Mouse (Mus musculus): Measurements from ENCODE around the gene Tceal1.
"Not testable (repeated sequence)": the region's sequence is repeated elsewhere in the genome, so short reads cannot be mapped to it uniquely, and the experiment has no call there.

The Tceal1 gene

DNA sequence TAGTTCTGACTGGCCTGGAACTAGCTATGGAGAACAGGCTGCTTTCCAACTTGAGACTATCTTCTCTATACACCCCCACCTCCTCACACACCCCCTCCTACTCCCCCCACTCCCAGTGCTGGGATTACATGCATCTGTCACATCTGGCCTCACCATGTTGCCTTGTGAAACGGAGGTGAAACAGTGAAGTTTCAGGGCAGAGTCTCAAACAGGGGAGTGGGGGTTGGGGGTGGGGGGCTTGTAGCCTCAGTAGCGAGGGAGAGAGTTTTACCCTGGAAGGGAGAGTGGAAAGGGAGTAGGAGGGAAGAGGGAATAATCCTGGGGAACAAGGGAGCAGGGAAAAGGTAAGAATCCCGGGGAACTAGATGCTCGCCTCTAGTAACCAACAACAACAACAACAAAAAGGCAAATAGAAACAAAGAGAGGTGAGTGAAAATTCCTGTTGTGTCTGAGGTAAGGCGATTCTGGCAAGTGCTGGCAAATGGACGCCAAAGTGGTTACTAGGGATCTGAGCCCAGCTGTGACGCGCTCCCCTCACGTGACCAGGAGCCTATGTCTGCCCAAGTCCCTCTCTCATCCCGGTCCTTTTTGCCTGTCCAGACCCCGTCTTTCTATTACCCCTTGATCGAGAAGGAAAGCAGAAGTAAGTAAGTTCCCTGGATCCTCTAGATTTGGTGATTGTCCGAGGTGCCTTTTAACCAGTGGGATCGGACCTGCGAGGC lies at the start of gene Tceal1:
Gene Tceal1, plus strand, starts transcription at position 537 of the 722 bp plus-strand sequence.
- peak; percentile 78 for DNase-seq (ENCODE audit: low read depth, low spot score)

DNA sequence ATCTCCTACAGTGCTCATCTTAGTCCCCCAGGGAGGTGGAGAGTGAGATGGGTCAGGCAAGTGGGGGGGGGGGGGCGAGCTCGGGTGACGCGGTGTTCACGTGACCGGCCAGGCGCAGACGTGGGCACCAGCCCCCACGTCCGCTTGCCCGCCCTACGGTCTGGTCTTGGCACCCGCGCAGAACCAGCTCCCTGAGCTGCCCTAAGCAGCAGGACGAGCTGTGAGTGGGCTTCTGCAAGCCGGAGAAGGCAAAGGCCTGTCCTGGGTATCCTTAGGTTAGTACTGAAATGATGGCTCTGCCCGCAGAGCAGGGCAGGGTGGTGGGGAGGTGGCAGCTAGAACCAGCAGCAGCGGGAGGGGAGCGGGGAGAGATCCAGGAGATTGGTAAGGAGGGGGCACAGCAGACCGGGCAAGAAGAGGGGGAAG lies 41.5 kb upstream of the Tceal1 start:
- no peak for DNase-seq (ENCODE audit: low read depth, low spot score)

DNA sequence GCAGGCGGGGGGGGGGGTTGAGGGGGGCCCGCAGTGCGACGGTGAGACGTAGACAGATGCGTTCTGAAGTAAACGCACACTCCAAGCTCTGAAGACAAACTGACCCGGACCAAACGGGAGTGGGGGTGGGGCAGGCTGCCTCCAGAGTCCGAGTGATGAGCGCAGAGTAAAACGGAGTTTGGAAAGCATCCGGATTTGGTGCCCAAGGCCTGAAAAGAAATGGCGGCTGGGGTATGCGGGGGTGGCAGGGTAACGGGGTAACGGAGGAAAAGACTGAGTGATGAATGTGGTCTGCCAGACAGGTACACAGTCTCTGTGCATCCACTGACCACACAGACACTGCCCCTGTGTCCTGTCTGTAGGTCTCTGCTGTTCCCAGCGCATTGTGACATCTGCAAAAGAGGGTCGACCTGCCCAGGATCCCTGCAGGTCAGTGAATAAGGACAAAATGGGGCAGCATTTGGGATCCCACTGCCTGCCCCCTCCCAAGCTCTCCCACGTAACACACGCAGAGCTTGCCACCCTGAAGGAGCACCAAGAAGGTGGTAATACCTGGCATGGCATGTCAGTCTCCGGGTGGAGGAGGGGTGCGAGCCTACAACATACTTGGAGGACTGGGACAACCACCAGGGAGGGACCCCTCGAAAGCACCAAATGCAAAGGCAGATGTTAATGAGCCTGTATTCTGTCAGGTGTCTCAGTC lies 40.9 kb upstream of the Tceal1 start:
- not testable (repeated sequence) for DNase-seq (ENCODE audit: low read depth, low spot score)

DNA sequence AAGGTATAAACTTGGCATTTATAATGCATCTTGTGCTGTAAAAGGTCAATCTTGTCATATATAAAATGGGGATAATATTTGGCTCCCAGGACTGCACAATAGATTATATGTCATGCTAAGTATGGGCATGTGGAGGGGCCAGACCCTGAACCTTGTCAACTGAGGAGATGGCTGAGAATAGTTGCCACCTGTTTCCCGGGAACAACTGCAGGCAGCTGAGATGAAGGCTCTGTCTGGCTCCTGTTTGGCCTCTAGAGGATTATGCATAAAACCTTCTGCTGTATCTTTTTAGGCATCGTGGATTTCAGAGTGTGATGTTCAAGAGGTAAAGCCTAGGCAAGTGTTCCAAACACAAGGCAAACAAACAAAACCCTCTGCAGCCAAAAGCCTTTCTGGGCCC lies 39.0 kb upstream of the Tceal1 start:
- no peak for DNase-seq (ENCODE audit: low read depth, low spot score)

DNA sequence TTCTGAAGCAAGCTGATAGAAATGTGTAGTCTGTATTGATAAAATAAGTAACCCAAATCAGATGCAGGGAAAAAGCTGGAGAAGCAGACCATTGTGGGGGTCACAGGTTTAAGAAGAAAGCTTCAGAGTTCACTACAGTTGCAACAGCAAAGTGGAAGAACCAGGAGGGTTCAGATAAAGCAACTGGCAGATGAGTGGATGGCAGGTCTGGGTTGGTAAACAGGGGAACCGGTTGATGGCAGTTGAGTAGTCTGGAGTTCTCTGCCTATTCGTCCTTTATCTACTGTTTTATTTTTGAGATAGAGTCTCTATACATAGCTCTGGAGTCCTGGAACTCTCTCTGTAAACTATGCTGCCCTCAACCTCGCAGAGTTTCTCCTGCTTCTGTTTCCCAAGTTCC lies 26.8 kb upstream of the Tceal1 start:
- DNase-seq (ENCODE audit: low read depth, low spot score): no peak

DNA sequence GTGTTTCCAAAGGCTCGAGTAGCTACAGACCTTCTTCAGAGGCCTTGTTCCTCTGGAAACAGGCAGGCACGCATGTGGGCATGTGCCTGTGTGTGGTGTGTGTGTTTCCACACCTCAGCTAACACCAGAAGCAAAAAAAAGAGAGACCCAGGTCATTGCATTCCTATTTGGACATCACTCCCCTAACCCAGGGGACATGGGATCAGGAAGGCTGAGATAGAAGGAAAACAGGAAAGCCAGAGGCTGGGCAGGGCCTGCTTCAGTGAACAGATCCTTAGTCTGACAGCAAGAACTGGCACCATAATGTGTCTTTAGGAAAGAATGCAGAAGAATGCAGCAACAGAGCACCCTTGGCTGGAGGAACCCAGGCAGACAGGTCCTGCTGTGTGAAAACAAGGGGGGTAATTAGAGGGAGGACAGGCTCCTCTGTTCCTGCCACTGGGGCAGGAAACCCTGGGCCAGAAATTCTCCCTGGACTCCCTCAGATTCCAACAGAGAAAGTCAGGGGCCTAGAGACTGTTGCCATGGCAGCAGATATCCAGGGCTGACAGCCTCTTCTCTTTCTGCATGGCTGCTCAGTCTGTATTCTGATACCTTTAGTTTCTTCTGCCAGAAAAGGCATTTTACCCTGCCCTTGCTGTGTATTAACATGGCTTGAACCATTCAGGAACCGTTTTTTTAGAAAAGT lies 16.0 kb upstream of the Tceal1 start:
- DNase-seq (ENCODE audit: low read depth, low spot score): not testable (repeated sequence)

DNA sequence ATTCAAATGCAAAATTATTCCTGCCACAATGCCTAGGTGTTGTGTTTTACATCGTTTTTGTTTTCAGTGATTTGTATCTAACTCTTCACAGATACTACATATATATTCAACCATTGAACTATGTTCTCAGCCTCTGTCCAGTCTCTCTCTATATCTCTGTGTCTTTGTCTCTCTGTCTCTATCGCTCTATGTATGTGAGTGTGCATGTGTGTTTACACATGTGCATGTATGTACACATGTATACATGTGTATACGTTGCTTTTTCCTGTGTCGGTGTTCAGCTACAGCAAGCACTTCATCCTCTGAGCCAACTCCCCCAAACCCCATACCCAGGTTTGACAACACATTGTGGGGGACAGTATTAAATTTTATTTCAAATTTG lies 15.5 kb upstream of the Tceal1 start:
- DNase-seq (ENCODE audit: low read depth, low spot score): no peak

DNA sequence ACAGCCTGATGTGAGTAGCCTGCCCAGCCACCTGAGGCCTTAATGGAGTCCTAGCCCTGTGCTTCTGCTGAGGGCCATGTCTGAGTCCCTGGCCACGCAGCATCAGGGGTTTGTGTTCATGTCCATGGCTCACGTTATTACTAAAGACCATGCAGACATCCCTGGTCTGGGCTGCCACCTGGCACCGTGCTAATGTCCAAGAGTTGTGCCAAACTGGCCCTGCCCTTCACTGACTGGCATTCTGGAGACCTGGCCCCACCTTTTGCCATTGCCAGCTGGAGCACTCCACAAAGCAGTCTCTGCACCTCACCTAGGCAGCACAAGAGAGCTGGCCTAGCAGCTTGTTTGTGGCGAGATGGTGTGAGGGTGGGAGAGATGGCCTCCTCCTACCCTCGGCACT lies 14.6 kb upstream of the Tceal1 start:
- DNase-seq (ENCODE audit: low read depth, low spot score): no peak

DNA sequence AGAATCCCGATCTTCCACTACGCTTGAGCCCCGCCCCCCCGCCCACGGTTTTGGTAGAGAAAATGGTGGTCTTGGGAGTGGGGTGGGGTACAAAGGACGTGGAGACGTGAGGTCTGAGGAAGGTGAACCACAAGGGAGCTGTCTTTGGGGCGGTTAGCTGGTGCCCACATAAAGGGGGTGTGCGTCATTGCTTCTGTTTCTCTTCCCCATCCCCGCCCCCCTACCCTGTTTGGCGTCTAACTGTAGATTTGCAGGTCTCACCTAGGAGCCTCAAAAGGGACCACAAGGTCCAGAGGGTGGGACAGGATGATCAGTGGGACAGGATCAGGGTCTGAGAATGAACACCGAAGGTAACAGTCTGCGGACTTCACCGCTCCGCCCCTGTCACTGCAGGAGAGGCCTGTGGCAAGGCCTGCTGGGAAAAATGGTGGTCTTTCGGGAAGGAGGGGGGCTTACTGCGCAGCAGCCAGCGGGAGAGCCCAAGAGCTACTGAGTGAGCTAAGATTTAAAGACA lies 443 bp downstream of the Tceal1 start:
- no peak for DNase-seq (ENCODE audit: low read depth, low spot score)

DNA sequence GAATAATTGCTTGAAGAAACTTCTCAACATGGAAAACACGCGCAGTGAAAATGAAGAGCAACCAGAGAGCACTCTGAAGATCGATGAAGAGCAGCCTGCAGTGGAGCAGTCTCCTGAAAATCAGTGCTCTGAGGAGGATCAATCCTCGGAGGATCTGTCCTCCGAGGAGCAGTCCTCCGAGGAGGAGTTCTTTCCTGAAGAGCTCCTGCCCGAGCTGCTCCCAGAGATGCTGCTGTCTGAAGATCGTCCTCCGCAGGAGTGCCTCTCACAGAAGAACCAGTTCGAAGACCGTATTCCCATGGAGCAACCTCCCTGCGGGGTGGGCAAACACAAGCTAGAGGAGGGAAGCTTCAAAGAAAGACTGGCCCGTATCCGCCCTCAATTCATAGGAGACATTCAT lies 1.0 kb downstream of the Tceal1 start:
- no peak for DNase-seq (ENCODE audit: low read depth, low spot score)

DNA sequence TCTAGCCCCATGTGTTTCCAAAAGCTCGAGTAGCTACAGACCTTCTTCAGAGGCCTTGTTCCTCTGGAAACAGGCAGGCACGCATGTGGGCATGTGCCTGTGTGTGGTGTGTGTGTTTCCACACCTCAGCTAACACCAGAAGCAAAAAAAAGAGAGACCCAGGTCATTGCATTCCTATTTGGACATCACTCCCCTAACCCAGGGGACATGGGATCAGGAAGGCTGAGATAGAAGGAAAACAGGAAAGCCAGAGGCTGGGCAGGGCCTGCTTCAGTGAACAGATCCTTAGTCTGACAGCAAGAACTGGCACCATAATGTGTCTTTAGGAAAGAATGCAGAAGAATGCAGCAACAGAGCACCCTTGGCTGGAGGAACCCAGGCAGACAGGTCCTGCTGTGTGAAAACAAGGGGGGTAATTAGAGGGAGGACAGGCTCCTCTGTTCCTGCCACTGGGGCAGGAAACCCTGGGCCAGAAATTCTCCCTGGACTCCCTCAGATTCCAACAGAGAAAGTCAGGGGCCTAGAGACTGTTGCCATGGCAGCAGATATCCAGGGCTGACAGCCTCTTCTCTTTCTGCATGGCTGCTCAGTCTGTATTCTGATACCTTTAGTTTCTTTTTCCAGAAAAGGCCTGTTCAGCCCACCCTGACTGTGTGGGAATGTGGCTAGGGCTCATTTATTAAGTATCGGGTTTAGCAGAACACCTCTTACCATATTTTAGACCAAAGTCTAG lies 7.1 kb downstream of the Tceal1 start:
- not testable (repeated sequence) for DNase-seq (ENCODE audit: low read depth, low spot score)

DNA sequence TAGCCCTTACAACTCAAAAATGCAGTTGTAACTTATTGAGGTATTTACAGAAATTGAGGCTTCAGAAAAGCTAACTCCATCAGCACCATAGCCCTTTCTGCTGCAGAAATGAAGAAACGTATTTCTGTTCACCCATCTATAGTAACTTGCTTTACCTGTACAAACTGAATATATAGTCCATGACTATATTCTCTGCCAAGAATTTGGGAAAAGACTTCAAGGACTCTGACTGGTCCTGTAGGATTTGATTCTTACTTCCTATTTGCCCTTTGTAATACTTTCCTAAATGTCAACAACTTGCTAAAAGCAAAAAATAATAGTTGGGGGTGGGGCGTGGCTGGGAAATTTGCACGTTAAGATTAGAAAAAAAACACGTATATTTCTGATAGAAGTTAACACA lies 24.2 kb downstream of the Tceal1 start:
- DNase-seq (ENCODE audit: low read depth, low spot score): no peak

DNA sequence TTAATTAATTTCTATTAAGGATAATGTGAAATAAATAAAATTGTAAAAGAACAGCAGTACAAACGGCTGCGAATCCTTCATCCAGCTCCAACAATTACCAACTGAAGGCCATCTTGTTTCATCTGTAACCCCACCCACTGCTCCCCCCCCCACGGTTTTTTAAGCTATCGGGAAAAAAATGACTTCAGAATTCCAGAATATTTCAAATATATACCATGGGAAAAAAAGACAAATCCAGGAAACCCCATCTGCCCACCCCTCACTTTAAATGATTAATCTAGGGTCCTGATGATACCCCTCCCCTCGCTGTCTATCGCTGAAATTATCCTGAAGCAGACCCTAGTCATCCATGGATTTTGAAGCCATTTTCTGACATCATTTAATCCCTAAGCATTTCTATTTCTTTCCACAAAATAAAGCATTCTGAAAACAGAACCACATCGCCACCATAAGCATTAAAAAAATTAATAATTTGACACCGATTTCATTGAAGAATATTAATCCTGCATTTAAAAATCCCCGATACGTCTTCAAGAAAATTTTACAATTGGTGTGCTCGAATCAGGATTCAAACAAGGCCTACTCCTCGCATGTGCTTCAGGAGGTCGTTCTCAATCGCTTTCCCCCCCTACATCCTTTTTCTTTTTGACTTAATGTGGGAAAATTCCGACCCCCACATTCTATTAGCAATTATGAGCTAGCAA lies 32.5 kb downstream of the Tceal1 start:
- peak; percentile 56 for DNase-seq (ENCODE audit: low read depth, low spot score)

DNA sequence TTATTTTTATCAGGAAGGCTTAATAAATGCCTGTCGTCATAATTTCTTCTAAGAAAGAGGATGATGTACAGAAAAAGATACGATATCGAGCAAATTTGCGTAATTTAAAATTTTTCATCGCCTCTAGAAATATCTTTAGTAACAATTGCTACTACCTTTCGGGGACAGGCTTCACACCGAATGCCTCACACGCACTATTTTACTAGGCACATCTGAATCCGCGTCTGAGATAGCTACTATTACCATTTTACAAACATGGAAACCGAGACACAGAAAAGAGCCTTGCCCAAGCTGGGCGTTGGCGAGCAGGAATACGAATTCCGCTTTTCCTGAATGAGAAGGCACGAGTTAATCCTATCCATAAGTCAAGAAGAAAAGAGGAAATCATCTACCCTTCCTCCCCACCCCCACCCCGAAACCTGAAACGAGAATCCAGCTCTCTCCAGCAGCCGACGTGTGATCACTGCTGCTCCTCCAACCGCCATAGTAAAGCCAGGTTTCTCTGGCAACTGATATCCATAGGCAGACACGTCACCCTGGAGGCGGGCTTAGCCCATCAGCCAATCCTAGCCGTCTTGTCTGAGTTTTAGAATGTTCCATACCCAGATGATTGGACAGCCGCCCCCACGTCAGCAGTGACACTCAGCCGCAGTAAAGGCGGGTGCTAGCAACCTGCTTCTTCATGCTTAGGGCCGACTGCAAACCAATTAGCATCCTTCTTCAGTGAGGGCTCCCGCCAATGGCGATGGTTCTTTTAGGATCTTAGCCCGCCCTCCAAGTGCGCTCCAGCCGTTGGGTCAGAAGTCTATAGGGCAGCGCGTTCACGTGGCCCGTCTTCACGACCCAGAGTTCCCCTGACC lies 33.2 kb downstream of the Tceal1 start:
- DNase-seq (ENCODE audit: low read depth, low spot score): peak; percentile 98

DNA sequence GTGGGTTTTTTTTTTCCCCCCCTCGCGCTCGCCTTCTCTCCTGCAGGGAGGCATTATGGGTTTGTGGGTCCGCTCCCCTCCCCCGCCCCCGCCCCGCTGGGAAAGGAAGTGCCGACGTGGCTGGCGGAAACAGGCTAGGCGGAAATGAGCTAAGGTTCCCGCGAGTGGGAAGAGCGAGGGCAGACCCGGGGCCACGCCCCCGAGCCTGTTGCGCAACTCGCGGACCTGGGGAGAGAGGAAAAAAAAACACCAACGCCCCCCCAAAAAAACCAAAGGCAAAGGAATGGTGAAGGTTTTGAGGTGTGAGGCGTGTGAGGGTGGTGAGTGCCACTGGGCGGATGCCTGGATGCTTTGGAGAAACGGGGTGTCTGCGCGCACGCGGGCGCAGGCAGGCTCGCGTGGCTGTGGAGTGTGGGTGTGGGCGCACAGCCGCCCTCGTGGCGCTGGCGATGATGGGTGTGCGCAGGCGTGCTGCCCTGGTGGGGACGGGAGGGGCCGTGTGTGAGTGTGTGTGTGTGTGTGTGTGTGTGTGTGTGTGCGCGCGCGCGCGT lies 33.9 kb downstream of the Tceal1 start:
- DNase-seq (ENCODE audit: low read depth, low spot score): peak; percentile 70

DNA sequence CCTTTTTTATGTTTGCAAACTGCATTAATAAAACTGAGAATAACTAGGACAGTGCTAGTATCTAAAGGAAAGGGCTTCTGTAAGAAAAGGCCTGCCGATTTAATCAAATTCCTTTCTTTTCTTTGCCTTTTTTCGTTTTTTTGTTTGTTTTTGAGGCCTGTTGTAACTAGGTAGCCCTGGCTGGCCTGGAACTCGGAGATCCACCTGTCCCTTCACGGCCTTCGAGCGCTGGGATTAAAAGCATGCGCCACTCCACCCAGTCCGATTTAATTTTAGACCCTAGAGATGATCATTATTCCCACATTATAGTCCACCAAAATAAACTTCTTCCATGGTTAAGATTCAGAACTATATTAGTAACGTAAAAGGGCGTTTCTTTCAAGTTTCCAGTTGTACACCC lies 34.5 kb downstream of the Tceal1 start:
- peak; percentile 46 for DNase-seq (ENCODE audit: low read depth, low spot score)

DNA sequence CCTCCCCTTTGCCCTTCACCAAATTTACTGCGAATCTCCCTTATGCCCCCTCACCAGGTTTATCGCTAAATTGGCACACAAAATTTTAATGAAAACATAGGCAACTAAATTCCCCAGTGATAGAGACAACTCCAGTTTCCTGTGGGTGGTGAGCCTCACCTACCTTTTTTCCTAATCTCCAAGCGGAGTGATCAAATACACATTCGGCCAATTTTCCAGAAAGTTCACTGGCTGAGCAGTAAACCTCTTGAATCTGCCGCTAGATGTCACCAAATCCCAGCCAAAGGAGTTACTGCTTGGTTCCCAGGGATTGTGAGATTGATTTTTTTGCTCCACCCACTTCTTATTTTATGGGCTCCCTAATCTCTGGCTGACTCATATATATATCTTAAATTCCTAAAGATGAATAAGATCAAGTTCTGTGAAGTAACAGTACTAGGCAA lies 34.9 kb downstream of the Tceal1 start:
- peak; percentile 89 for DNase-seq (ENCODE audit: low read depth, low spot score)

DNA sequence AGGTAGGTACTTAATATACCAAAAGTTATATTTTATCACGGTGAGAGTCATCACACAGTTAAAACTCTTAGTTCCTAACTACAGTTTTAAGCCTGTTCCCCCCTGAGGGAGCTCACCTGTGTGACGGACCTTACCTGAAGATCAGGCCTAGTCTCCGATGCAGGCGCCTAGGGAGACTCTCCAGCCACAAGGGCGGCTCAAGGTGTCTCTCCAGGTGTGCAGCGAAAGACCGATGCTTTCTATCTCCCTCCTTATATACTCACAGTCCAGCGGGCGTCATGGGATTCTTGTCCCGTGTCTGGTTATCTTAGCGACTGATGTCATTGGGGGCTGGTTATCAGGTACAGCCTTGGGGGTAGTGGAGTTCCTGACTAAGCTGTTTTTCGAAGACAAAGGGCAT lies 35.7 kb downstream of the Tceal1 start, which contains the start of gene Morf4l2:
Gene Morf4l2, minus strand, starts transcription at position 232 of the 400 bp plus-strand sequence.
- DNase-seq (ENCODE audit: low read depth, low spot score): no peak

DNA sequence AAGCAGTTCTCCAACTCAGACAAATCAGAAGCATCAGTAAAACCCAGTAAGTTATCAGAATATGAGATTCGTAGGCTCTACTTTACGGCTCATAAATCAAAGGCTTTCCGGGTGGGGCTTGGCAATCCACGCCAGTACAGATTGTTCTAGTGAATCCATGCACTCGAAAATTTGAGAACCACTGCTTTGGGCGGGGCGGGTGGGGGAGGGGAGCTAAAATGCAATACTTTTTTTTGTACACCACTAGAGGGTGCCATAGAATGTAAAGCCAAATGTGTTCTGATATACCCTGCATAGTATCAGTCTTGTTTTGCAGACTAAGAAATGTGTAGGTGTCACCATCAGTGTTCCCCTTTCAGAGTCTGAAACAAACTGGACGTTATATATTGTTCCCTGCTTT lies 36.9 kb downstream of the Tceal1 start:
- DNase-seq (ENCODE audit: low read depth, low spot score): peak; percentile 36

DNA sequence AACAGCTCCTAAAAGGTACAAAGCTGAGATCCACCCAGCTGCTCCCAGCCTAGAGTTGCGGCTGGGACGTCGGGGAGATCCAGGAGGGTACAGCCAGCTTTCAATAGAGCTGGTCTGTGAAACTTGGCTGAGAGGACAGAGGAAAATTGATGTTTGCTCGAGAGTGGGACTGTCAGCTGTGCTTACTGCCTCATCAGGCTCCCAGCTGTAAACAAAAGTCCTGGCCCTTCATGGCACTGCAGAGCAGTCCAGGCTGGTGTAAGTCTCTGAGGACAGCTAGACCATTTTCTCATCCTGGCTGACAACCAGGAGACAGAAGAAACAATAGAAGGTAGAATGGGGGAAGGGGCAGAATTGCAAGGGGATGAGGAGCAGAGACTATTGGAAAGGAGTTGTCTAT lies 41.5 kb downstream of the Tceal1 start:
- DNase-seq (ENCODE audit: low read depth, low spot score): no peak

All from 3T3-L1 (cell line).